Mouse (Mus musculus): ENCODE measurements around the gene Isg20l2. TPM values are rescaled to one million over a fixed set of nuclear protein-coding genes. Genes with fewer than 3 reads are reported as not detected.

Gene Isg20l2
- polyA plus RNA-seq, 1 experiment, result 14.3 TPM

- Histone ChIP-seq H3K4me3 (ENCODE audit: extremely low read depth, insufficient read depth, insufficient read length) (no peak overlapping the region), H3K36me3 (ENCODE audit: control insufficient read depth, insufficient read depth, low read length) (no peaks in the 10 kb centered on the region), H3K27me3 (ENCODE audit: control insufficient read depth, insufficient read depth, low read length) (no peaks in the 10 kb centered on the region), H3K27ac (ENCODE audit: insufficient read depth, low read length) (no peak overlapping the region), H3K4me1 (ENCODE audit: control insufficient read depth, insufficient read depth, insufficient read length) (peaks cover 16% of the 10 kb centered on the region; the same call in 1 of the 2 replicates)
- WGBS, result 89% methylated on average over 6 of the region's 6 CpGs
- TF ChIP-seq CTCF (IDR thresholded peaks at IDR 0.05; ENCODE audit: extremely low read depth, insufficient read depth, insufficient read length, insufficient replicate concordance), result no peak
- no peak for DNase-seq (ENCODE audit: low read depth in 1 of 2, low spot score in 2 of 2)
Measured at GRCm38 (mm10) chr3:87981214-87981760, 51.2 kb downstream of the Isg20l2 start.

GRCm38 (mm10) chr3:87981894-87982835 lies 52.1 kb downstream of the Isg20l2 start:
- Histone ChIP-seq H3K4me1 (ENCODE audit: control insufficient read depth, insufficient read depth, insufficient read length) (peaks cover 18% of the 10 kb centered on the region; the same call in 1 of the 2 replicates), H3K36me3 (ENCODE audit: control insufficient read depth, insufficient read depth, low read length) (no peaks in the 10 kb centered on the region), H3K4me3 (ENCODE audit: extremely low read depth, insufficient read depth, insufficient read length) (no peak overlapping the region), H3K27me3 (ENCODE audit: control insufficient read depth, insufficient read depth, low read length) (no peaks in the 10 kb centered on the region), H3K27ac (ENCODE audit: insufficient read depth, low read length) (no peak overlapping the region)
- WGBS, result 36% methylated on average over 12 of the region's 12 CpGs
- TF ChIP-seq CTCF (IDR thresholded peaks at IDR 0.05; ENCODE audit: extremely low read depth, insufficient read depth, insufficient read length, insufficient replicate concordance), result no peak
- no peak for TF ChIP-seq POLR2A (IDR thresholded peaks at IDR 0.05; ENCODE audit: low read depth, low read length)
- no peak for DNase-seq (ENCODE audit: low read depth in 1 of 2, low spot score in 2 of 2)

- Histone ChIP-seq H3K27me3 (ENCODE audit: control insufficient read depth, insufficient read depth, low read length) (no peaks in the 10 kb centered on the region), H3K36me3 (ENCODE audit: control insufficient read depth, insufficient read depth, low read length) (no peaks in the 10 kb centered on the region), H3K4me3 (ENCODE audit: extremely low read depth, insufficient read depth, insufficient read length) (no peak overlapping the region), H3K27ac (ENCODE audit: insufficient read depth, low read length) (no peak overlapping the region), H3K4me1 (ENCODE audit: control insufficient read depth, insufficient read depth, insufficient read length) (peaks cover 18% of the 10 kb centered on the region; the same call in 1 of the 2 replicates)
- TF ChIP-seq POLR2A (IDR thresholded peaks at IDR 0.05; ENCODE audit: low read depth, low read length) (no peak), CTCF (IDR thresholded peaks at IDR 0.05; ENCODE audit: extremely low read depth, insufficient read depth, insufficient read length, insufficient replicate concordance) (no peak)
- 17% methylated on average over 13 of the region's 13 CpGs for WGBS
- no peak for DNase-seq (ENCODE audit: low read depth in 1 of 2, low spot score in 2 of 2)
Measured at GRCm38 (mm10) chr3:87982836-87983601, 52.9 kb downstream of the Isg20l2 start.

GRCm38 (mm10) chr3:87983627-87984026 lies 53.5 kb downstream of the Isg20l2 start:
- no peak for DNase-seq (ENCODE audit: low read depth in 1 of 2, low spot score in 2 of 2)
- Histone ChIP-seq H3K4me3 (ENCODE audit: extremely low read depth, insufficient read depth, insufficient read length) (no peak overlapping the region), H3K27ac (ENCODE audit: insufficient read depth, low read length) (no peak overlapping the region), H3K36me3 (ENCODE audit: control insufficient read depth, insufficient read depth, low read length) (no peaks in the 10 kb centered on the region), H3K4me1 (ENCODE audit: control insufficient read depth, insufficient read depth, insufficient read length) (peaks cover 18% of the 10 kb centered on the region; the same call in 1 of the 2 replicates), H3K27me3 (ENCODE audit: control insufficient read depth, insufficient read depth, low read length) (no peaks in the 10 kb centered on the region)
- WGBS, result 66% methylated on average over 6 of the region's 6 CpGs
- TF ChIP-seq CTCF (IDR thresholded peaks at IDR 0.05; ENCODE audit: extremely low read depth, insufficient read depth, insufficient read length, insufficient replicate concordance) (no peak), POLR2A (IDR thresholded peaks at IDR 0.05; ENCODE audit: low read depth, low read length) (no peak)

- 22% methylated on average over 3 of the region's 3 CpGs for WGBS
- Histone ChIP-seq H3K27ac (ENCODE audit: insufficient read depth, low read length) (no peak overlapping the region), H3K4me3 (ENCODE audit: extremely low read depth, insufficient read depth, insufficient read length) (no peak overlapping the region), H3K4me1 (ENCODE audit: control insufficient read depth, insufficient read depth, insufficient read length) (peaks cover 18% of the 10 kb centered on the region; the same call in 1 of the 2 replicates), H3K36me3 (ENCODE audit: control insufficient read depth, insufficient read depth, low read length) (no peaks in the 10 kb centered on the region), H3K27me3 (ENCODE audit: control insufficient read depth, insufficient read depth, low read length) (no peaks in the 10 kb centered on the region)
- TF ChIP-seq CTCF (IDR thresholded peaks at IDR 0.05; ENCODE audit: extremely low read depth, insufficient read depth, insufficient read length, insufficient replicate concordance) (no peak), POLR2A (IDR thresholded peaks at IDR 0.05; ENCODE audit: low read depth, low read length) (no peak)
- no peak for DNase-seq (ENCODE audit: low read depth in 1 of 2, low spot score in 2 of 2)
Measured at GRCm38 (mm10) chr3:87984094-87984493, 54.0 kb downstream of the Isg20l2 start.

- no peak for TF ChIP-seq CTCF (IDR thresholded peaks at IDR 0.05; ENCODE audit: extremely low read depth, insufficient read depth, insufficient read length, insufficient replicate concordance)
- no peak for TF ChIP-seq POLR2A (IDR thresholded peaks at IDR 0.05; ENCODE audit: low read depth, low read length)
- H3K27ac ChIP-seq (ENCODE audit: insufficient read depth, low read length), result no peak overlapping the region
- no peaks in the 10 kb centered on the region for H3K36me3 ChIP-seq (ENCODE audit: control insufficient read depth, insufficient read depth, low read length)
- H3K4me1 ChIP-seq (ENCODE audit: control insufficient read depth, insufficient read depth, insufficient read length), result peaks cover 18% of the 10 kb centered on the region; the same call in 1 of the 2 replicates
- 76% methylated on average over 12 of the region's 12 CpGs for WGBS
- H3K4me3 ChIP-seq (ENCODE audit: extremely low read depth, insufficient read depth, insufficient read length), result no peak overlapping the region
- DNase-seq (ENCODE audit: low read depth in 1 of 2, low spot score in 2 of 2), result no peak
- no peaks in the 10 kb centered on the region for H3K27me3 ChIP-seq (ENCODE audit: control insufficient read depth, insufficient read depth, low read length)
Measured at GRCm38 (mm10) chr3:87985505-87986320, 55.6 kb downstream of the Isg20l2 start.
